ENCODE assay signal across 10 mouse cellular contexts in the genomic region with DNA sequence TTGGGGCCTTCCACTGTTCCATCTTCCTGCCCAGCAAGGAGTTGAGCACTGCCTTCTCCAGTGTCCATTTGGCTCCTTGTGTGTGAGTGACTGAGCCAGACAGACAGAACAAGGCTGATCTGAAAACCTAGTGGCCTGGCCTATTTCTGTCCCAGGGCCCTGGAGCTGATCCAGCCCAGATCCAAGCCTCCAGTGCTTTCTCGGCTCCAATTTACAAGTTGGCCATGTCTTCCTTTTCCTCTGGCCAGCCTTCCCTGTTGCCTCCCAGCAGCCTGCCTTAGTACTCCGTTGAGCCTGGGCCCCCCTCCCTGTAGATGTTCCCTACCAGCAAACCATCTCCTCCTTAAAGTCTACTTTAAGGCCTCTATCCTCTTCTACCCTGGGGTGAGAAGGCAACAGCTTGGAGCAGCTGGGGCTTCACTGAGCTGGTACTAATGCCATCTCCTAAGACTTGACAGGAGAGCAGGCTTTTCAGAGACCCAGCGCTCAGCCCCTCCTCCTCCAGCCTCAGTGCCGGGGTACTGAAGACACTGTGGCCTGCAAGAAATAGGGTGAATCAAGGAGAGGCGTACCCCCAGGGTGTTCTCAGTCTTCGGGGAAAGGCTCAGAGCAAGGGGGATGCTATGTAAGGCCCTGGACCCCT.
DNase-seq lines count a peak whose midpoint lies in the region; ATAC-seq and TF ChIP-seq lines count a peak whose summit lies in the region.
"Had no signal": no experiment of that assay in that cellular context is flagged by ENCODE, and none has a peak within 500 bp of the region (broad histone marks: within the 10 kb centered on the region; RNA-seq: fewer than 3 reads in every experiment).

No protein-coding gene starts in this region.

- no peak for TF ChIP-seq CTCF in heart, adult 2 months (IDR thresholded peaks at IDR 0.05)

- no peaks in the 10 kb centered on the region for H3K27me3 ChIP-seq in heart, adult 2 months (ENCODE audit: control insufficient read depth, insufficient read depth, low read length)

- H3K27ac ChIP-seq in heart, adult 2 months: no peak overlapping the region
- H3K27ac ChIP-seq: neural tube, embryonic 12.5 days had no signal

- no peak for ATAC-seq in monocyte, adult 5-6 weeks (replicated peaks; ENCODE audit: insufficient number of reproducible peaks, low FRiP score, low TSS enrichment, poor library complexity, severe bottlenecking)

- no peak overlapping the region for H3K4me3 ChIP-seq in heart, adult 2 months
- H3K4me3 ChIP-seq: neural tube, embryonic 12.5 days had no signal

- H3K4me1 ChIP-seq in heart, adult 2 months (ENCODE audit: control insufficient read depth, insufficient read depth, low read length): no peaks in the 10 kb centered on the region; the same call in 1 of the 2 replicates
- H3K4me1 ChIP-seq: neural tube, embryonic 12.5 days had no signal

- WGBS in heart, adult 2 months: 68% methylated on average over 6 of the region's 6 CpGs

- intact Hi-C loops in heart, adult 2 months (cut with DNase I): no loop called here

- H3K79me2 ChIP-seq in heart, adult 2 months (replicated peaks; ENCODE audit: control insufficient read depth, insufficient read depth, low read length): no peaks in the 10 kb centered on the region

- TF ChIP-seq EP300 in heart, adult 2 months (IDR thresholded peaks at IDR 0.05; ENCODE audit: insufficient read depth, low read depth, low read length): no peak

- H3K36me3 ChIP-seq in heart, adult 2 months (ENCODE audit: control insufficient read depth, insufficient read depth, low read length): no peaks in the 10 kb centered on the region
- H3K36me3 ChIP-seq: G1E; neural tube, embryonic 12.5 days had no signal

- no peak overlapping the region for H3K9ac ChIP-seq in heart, adult 2 months (ENCODE audit: low read depth, low read length)
- H3K9ac ChIP-seq: neural tube, embryonic 12.5 days had no signal

- no peak for TF ChIP-seq POLR2A in heart, adult 2 months (IDR thresholded peaks at IDR 0.05; ENCODE audit: insufficient read depth, low read depth, low read length)

- DNase-seq in layer of hippocampus, adult 11-12 months (ENCODE audit: low spot score): peak; percentile 11
- DNase-seq in layer of hippocampus, postnatal 25 days (ENCODE audit: extremely low spot score in 1 of 2, low spot score in 1 of 2): no peak
- DNase-seq in brain, adult 2 months (ENCODE audit: low read depth, low spot score): peak; percentile 87
- DNase-seq in cerebellum, adult 18-20 months: peak; percentile 75 to 76
- peak; percentile 49 to 66 for DNase-seq in heart, adult 2 months
- DNase-seq in urinary bladder, postnatal 10 days (ENCODE audit: low spot score): no peak
- DNase-seq: kidney, adult 18-20 months had no signal

Comparison
In these comparisons a context has a peak if more than half of its experiments do, and no peak if none do; other contexts are left out.
1. DNase-seq: peak in layer of hippocampus, adult 11-12 months (single experiment), brain, adult 2 months (single experiment), cerebellum, adult 18-20 months (2 of 2) and heart, adult 2 months (2 of 2); none in layer of hippocampus, postnatal 25 days (0 of 2) and urinary bladder, postnatal 10 days (single experiment).